Mouse (Mus musculus) adrenal gland, postnatal 0 days (tissue): Measurements from ENCODE around the gene Polr2j. TPM values are rescaled to one million over a fixed set of nuclear protein-coding genes. Genes with fewer than 3 reads are reported as not detected.

Source experiments
- microRNA-seq: library from miRNA; unstranded; fragments of <30 nt; microRNA quantifications from one replicate; pipeline ENCODE4, GENCODE M21; 2016; ENCODE audit warnings: borderline replicate concordance; ENCODE audit not compliant: insufficient number of aligned reads
- polyA plus RNA-seq: library from polyadenylated mRNA; unstranded; fragments of >200 nt; fragmentation: Nextera tagmentation; extraction: Ambion mirVana; gene quantifications from 2 replicates; pipeline ENCODE4 v1.2.1, GENCODE M21; 2015

The Polr2j gene
- polyA plus RNA-seq = 195 and 197 TPM in 2 replicates

DNA sequence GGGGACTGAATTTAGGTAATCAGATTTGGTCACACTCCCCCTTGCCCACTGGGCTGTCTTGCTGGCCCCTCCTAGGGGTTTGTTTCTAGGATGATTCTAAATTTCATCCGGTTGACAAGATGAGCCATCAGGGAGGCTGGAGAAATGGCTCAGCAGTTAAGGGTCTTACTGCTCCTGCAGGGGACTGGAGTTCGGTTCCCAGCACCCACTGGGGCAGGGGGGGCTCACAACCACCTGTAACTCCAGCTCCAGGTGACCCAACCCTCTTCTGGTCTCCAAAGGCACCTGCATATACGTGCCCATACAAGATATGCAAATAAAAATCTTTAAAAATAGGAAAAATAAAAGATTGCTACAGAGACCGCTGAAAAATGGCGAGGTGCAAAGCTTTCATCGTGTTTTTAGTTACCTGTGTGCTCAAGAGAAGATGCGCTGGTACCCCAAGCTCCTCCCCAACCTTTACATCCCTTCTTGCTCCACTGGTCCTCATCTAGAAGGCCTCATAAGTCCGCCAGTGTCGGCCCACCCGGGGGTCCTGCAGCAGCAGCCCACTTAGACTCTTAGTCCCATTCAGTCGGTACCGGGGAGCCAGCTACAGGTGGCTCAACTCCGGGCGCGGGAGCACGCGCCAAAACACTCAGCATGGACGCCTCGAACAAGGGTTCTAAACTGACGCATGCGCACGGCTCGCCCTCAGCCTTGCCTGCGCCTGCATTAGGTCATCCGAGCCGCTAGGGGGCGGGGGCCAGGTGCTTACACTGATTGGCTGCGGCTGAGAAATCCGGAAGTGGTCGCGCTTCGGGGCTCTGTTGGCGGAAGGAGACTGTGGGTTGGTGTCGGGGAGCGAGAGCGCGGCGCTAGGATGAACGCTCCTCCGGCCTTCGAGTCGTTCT, at the start of gene Polr2j:
Polr2j (plus strand) TSS at position 741 of the 893 bp plus-strand sequence.

DNA sequence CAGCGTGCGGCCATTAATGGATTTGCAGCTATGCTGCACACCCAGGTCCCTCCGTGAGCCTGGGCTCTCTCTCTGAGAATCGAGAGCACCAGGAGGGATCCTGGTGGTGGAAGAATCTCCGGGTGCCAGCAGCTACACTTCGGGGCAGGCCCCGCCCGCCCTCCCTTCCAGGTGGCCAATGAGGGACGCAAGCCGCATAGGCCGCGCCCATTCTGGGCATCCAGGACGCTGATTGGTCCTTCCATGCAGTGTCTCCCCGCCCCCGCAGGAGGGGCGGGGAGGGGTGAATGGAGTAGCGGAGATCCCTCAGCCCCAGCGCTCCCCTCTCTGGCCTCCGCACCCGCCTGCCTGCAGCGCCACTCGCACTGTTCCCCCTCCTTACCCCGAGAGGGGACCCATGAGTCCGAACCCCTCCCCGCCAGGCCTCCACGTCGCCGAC, 32.7 kb upstream of the Polr2j start, which contains the start of gene Rasa4:
Rasa4 (plus strand) TSS at position 248 of the 439 bp plus-strand sequence.

DNA sequence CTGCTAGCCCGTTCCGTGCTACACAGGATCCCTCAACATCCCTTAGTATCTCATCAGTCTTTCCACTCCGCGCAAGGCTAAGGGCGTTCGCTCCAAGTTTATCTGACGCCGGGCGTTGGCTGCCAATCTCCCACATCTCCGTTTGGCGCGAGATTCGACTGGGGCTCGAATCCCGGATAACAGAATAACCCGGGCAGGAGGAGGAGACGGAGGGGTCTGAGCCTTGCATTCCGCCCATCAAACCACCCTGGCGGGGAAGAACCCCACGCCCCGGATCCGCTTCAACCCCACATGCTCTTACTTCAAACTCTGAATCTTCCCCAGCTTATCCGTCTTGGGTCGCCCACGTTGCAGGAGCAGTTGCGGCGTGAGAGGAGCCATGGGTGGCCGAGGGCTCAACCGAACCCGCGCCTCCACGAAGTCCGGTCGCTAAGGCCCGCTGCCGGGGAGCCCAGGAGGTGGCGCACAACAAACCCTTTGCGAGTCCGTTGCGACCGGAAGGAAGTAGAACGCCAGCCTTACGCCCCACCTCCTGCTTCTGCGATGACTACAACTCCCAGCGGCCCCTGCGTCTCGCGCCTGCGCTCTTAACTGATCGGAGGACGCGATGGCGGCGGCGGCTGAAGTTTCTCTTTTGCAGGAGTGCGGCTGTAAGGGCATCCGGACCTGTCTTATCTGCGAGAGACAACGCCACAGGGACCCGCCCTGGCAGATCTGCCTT, 19.3 kb downstream of the Polr2j start, which contains the start of the genes Lrwd1 and Alkbh4:
Lrwd1 (minus strand) TSS at position 504 of the 721 bp plus-strand sequence.
Alkbh4 (plus strand) TSS at position 576 of the 721 bp plus-strand sequence.

DNA sequence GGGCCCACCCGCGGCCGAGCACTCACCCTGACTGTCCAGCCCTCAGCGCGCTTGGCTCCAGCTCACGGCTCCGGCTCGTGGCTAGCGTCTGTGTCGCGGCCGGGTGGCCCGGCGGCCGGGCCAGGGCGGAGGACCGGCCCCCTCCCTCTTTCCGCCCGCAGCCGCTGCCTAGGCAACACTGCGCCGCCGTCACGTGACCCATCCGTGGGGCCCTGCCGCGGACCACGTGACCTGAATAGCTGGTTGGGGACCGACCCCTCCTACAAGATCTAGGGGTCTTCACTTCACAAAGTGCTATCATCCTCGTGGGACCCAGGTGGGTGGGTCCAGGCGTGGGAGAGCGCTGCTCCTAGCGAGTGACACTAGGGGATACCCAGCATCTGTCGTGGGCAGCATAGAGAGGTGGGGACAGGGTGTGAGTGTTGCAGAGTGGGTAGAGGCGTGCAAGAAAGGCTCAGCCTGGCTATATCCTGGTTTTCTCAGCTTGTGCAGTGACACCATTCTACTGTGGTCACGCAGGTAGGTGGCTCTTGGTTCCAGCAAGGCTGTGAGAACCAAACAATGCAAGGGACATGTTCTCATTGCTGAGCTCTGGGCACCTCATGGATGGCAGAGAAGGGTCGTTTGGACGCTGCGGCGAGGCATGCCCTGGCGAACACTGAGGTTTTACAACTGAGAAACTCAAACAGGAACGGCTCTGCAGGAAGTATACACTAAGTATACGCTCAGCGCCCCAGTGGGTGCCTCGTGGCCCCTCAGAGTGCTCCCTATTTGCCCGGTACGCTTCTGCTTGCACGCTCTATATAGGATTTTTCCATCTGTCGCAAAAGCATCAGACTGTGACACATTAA, 54.3 kb downstream of the Polr2j start, which contains the start of gene Orai2:
Orai2 (minus strand) TSS at position 202 of the 851 bp plus-strand sequence.

Small RNA genes within 50 kb of the gene (microRNA-seq; reads per million reads assigned to microRNA genes)
- not detected for gene Mir7035

Other genes with a start within 250 kb of the Polr2j start
- gene Hspb1, start 228.7 kb upstream of the Polr2j start, polyA plus RNA-seq = 149 and 244 TPM in 2 replicates
- 142 and 161 TPM in 2 replicates for gene Ywhag, start 182.0 kb upstream of the Polr2j start, polyA plus RNA-seq
- gene Ssc4d, start 142.1 kb upstream of the Polr2j start, polyA plus RNA-seq = 3.2 and 7.0 TPM in 2 replicates
- 0.25 and 0.29 TPM in 2 replicates for gene Zp3, start 136.5 kb upstream of the Polr2j start, polyA plus RNA-seq
- 13.9 and 15.5 TPM in 2 replicates for gene Dtx2, start 121.8 kb upstream of the Polr2j start, polyA plus RNA-seq
- gene Upk3b, start 78.1 kb upstream of the Polr2j start, polyA plus RNA-seq = 22.6 and 25.8 TPM in 2 replicates
- 2.3 and 5.8 TPM in 2 replicates for gene Upk3bl, start 62.1 kb upstream of the Polr2j start, polyA plus RNA-seq
- 9.4 and 10.9 TPM in 2 replicates for gene Rasa4, start 32.7 kb upstream of the Polr2j start, polyA plus RNA-seq
- 13.1 and 14.6 TPM in 2 replicates for gene Lrwd1, start 19.4 kb downstream of the Polr2j start, polyA plus RNA-seq
- gene Alkbh4, start 19.5 kb downstream of the Polr2j start, polyA plus RNA-seq = 10.0 and 10.1 TPM in 2 replicates
- gene Orai2, start 54.1 kb downstream of the Polr2j start, polyA plus RNA-seq = 4.9 and 7.1 TPM in 2 replicates
- 52.1 and 55.1 TPM in 2 replicates for gene Prkrip1, start 82.3 kb downstream of the Polr2j start, polyA plus RNA-seq
- 2.3 and 3.6 TPM in 2 replicates for gene Sh2b2, start 129.9 kb downstream of the Polr2j start, polyA plus RNA-seq